Mouse (Mus musculus) ZHBTc4 (cell line): ENCODE results near the gene Psmb5.
A peak's percentile ranks its signal among the peaks of the same experiment; 100 is the strongest.

ENCODE experiments used
- DNase-seq: peaks from one replicate; pipeline ENCODE4 v3.0.0-alpha.2; 2011; ENCODE audit warnings: low read depth, low spot score

The Psmb5 gene

DNA sequence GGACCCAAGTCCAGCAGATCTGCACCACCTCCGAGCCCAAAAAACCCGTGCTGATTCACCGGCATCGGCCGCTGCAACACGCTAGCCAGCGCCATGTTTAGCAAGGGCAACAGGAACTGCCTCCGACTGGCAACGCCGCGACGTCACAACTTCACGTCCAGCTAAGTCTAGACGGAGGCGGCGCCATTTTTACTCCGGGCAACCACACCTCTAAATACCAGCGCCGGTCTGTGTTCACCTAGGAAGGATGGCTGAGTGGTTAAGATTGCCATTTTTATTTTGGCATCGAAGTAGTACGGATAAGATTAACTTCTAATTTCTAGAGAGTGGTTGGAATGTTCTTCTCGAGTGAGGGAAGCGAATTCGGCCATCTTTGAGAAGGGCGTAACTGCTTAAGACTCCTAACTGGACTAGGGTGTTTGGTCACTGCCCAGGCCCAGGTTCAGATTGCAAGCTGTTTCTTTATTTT is at the start of gene Psmb5:
Gene Psmb5, minus strand, starts transcription at position 126 of the 469 bp plus-strand sequence.
- DNase-seq: peak; percentile 95

DNA sequence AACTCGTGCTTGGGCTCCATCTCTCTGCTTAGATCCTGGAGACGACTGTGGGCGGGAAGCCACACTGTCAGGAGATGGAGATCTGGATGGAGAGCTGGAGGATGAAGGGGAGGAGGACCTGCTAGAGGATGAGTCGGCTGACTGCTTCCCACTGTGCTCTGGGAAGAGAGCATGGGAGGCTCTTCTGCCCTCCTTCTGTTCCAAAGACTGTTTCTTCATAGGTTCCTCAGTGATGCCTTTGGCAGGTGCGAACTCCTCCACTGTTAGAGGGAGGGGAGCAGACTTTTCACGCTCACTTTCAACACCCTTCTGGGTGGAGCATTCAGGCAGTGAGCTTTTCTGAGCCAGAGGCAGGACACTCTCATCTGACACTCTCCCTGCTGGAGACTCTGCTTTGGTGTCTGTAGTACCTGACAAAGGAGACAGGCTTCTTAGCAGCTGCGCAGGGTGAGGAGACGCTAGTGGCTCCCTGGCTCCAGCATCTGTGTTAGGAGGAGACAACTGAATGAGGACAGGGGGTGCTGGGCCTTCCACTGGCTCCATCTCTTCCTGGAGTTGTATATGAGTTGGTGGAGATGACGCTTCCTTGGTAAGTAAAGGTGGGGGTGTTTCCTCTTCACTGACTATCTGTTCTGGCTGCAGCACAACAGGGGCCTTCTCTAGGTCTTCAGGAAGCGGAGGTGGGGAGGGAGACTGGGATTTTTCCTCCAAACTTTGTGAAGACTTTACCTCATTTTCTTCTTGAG is 46.8 kb upstream of the Psmb5 start:
- no peak for DNase-seq

DNA sequence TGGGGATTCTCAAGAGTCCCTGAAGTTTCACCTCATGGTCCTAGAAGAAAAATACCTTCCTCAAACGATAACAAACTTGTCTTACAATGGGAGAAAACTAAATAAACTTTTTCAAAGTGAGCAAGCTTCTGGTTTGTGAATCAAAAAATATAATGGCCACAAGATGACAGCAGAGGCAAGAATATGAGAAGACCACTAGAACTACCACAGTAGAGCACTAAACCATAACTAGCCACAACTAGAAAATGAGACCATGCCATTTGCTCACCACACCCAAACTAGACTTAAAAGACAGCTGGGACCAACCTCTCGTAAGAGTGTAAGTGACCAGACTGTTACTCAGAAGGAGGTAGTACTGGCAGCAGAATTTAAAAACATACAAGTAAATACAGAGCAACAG is 42.2 kb upstream of the Psmb5 start:
- DNase-seq: peak; percentile 67

DNA sequence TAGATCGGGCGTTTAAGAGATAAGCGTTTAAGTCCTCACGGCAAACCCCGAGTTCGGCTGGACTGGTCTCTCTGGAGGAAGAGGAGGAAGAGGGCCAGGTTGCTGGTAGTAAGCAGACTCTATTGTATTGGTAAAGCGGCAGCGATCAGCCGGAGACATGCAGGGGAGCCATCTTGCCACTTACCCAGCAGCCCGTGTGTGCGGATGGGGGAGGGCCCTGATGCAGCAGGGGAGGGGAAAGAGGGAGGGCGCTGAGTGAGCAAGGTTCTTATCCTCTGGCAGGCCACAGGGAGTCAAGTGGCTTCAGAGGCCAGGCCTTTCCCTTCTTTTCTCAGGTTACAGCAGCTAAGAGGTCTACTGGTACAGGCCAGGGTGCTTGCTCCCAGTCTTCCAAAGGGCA is 35.7 kb upstream of the Psmb5 start:
- peak; percentile 93 for DNase-seq

DNA sequence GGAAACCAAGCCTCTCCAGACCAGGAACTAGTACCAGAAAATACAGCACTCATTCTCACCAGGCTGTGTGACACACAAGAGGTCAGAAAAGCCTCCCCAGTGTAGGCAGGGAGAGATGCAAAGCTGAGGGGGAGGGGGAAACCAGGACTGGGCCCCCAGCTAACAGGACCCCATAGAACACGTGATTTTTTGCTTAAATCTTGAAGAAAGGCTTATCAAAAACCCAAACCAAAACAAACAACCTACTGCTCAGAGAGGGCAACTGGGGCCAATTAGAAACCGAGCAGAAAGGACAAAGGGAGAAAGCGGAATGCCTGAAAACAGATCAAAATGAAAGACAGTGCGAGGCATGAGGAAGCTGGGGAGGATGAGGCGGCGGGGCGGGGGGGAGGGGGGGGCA is 35.0 kb upstream of the Psmb5 start:
- no peak for DNase-seq

DNA sequence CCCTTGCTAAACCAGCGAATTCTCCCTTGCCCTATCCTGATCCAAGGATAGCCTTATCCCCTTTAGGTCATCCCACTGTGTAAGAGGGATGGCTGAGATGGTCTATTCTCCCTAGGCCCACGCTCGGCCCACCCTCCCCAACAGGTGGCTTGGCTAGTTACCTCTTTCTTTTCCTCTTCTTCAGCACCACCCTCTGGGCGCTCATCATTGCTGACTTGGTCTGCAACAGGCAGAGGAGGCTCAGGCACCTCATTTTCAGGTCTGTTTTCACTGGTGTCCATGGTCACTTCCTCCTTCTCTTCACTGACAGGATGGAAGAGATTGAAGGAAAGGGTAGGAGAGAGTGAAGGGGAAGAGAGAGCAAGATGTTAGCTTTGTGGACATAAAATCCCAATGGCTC is 33.7 kb upstream of the Psmb5 start:
- DNase-seq: no peak

DNA sequence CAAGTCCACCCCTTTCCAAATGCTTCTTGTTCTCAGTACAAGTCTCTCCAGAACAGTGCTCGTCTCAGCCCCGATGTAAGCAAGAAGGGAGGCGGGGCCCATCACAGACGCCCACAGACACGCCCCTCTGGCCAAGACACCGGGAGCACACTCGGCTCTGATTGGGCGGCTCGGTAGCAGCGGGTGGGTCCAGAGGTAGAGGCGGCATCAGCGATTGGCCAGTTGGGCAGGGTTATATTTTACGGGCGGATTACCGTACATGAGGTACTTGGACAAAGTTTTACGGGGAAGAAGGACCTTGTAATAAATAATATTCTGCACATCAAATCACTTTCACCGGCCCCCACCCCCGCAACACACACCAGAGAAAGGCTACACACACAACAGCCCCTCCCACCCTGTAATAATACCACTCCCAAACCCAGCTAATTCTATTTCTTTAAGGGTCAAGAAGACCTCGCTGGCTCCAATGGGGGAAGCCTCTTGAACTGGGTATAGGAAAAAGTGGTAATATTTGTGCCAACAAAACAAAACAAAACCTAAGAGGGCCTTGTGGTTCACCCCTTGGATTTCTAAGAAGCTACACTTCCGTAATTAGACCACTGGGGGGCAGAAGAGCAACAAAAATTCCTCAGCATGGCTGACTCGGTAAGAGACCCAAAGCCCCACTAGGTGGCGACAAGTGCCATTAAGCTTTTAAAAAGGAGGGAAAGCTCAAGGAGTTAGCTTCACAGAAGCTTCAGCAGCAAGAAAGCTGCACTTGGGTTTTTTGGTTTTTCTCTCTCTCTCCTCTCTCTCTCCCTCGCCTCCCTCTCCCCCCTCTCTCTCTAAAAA is 33.0 kb upstream of the Psmb5 start:
- peak; percentile 95 for DNase-seq

DNA sequence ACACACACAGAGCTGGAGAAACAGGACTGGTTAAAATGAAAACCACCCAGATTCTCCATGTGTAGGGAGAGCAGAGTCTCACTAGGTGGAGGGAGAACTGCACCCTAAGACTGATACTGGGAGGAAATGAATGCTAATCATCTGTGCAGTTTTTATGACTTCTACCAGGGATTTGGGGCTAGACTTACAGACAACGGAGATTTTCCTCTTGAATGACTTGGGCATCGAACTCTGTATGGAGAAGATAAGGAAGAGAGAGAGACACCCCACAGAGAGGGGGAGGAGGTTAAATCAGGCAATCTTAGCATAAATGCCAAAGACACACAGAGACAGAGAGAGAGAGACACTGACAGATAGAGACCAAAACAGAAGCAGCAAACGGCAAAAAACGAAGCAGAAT is 30.1 kb upstream of the Psmb5 start:
- no peak for DNase-seq

DNA sequence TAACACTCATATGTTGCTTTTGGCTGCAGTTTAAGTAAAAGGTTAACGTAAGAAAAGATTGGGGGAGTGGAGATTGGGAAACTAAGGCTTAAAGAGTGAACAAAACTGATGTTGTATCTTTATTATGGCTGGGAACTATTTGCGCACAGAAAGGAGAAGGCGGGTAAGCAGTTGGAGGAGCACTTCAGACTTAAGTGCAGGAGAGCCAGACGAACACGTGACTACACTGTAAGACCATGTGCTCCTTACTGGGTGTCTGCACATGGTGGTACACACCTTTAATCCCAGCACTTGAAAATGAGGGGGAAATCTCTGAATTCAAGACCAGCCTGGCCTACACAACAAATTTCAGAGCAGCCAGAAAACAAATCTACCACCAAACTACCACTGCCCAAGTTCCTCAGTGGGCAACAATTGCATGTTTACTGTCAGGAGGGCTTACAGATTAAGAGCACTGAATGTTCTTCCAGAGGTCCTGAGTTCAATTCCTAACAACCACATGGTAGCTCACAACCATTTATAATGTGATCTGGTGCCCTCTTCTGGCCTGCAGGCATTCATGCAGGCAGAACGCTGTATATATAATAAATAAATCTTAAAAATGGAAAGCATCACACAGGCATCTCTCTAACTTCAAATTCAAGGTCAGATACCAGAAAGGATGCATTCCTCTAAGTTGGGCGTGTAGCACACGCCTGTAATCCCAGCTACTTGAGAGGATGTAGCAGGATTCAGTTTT is 29.2 kb upstream of the Psmb5 start:
- DNase-seq: no peak

DNA sequence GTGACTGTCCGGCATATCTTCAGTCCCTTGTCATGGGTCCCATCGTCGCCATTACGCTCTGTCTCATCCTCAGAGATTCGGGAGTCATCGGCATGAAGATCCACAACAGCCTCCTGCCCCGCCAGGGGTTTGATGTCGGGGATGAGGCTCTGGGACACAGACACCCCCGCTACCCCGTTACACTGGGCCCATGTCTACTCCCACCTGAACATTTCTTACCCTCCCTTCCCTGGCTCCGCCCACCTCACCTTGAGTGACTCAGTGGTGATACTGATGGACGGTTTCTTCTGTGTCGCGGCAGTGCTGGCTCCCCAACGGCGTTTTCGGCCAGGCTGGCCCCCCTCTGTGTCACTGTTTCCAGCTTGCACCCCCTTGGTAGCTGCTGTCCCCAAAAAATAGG is 28.6 kb upstream of the Psmb5 start:
- no peak for DNase-seq

DNA sequence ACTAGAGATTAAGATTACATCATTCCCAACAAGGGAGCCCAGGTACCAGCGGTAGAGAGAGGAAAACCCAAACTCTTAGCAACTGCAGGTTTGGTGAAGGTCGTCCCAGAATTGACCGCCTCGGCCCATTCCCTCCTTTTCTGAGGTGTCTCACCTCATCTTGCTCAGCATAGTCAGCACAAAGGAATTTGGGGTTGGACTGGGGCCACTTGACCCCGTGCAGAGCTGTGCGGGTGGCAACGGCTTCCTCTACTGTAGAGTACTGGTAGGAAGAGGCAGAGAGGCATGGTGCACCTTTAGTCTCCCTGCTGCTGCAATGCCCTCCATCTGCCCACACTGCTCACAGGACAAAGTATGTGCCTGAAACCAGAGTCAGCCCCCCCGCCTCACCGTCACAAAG is 26.5 kb upstream of the Psmb5 start:
- DNase-seq: no peak

DNA sequence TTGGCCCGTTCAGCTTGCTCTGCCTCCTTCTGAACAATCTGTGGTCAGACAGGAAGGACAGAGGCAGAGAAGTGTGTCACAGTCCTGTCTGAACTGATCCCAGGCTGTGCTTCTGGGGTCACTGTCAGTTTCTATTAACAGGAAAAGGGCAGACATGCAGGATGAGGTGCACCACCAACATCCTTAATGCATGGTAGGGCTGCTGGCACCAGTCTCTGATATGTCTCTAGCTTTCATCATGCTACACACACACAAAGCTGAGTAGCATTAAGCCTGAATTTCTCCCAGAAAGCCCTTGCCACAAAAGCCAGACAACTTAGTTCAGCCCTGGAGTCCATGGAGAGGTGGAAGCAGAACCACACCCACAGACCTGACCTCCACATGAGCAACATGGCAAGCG is 25.2 kb upstream of the Psmb5 start:
- DNase-seq: no peak

DNA sequence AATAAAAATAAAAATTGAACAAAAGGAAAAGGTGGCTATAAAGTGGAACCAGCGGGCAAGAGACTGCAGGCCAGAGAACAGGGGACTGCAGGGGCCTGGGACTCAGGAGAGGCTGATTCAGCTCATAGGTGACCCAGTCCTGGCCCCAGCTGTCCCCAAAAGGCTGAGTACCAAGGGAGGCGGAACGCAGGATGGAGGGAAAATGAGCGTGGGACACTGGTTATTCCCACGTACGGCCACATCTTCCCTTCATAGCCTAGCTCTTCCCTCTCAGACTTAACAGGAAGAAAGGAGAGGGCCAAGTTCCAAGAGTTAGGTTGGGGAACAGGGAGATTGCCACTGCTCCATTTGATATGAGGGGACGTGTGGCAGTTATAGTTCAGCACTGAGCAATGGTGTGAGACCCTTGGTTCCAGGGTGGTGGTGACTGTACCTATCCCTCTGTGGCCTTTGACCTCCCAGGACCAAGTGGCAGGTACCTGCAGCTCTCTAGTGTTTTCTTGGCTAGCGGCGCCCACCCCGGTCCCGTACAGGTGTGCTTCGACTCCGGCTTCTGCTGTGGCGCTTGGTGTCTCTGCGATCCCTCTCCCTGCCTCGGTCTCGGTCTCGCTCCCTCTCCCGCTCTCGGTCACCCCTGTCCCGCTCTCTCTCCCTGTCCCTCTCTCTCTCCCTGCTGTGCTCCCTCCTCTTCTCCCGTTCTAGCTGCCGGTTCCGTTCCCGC is 24.6 kb upstream of the Psmb5 start:
- DNase-seq: no peak

DNA sequence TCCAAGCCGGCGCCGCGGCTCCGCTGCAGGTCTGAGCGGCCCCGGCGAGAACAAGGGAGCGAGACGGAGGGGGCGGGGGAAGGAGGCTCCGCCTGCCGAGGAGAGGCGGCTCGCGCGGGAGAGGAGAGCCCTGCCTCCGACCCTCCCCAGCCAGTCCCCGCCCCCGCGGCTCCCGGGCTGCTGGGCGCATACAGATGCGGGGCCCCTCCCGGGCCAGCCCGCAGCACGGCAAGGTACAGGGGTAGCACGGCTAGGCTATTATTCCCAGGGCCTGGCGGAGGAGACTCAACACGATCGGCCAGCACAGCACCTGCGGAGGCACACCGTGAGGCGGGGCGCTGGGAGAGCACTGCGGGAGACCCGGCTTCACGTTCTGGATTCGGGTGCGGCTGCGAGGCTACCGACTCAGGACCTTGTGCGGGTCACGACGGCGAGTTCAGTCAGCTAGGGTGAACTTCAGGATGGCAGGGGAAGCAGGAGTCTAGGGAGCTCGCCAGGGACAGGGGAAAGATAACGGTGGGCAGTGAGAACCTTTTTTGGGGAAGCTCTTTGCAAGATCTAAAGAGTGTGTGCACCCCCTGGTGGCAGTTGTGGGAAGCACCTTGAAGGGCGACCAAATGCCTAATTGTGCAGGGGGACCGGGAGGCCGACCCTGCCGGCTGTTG is 23.6 kb upstream of the Psmb5 start, which contains the start of gene Cdh24:
Gene Cdh24, minus strand, starts transcription at position 60 of the 665 bp plus-strand sequence.
- peak; percentile 91 for DNase-seq

DNA sequence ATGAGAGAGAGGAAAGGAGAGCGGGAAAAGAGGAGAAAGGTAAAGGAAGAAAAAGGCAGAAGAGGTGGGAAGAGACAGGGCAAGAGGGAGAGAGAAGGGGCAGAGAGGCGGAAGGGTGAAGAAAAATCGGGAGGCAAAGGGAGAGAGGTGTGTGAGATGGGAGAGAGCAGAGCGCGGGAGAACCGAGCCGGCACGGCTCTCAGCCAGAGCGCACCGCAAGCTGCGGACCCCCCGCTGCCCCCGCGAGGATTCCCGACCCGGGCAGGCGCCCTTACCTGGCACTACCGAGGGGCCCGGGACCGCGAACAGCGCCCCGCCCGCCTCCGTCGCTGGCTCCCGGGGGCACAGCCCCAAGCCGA is 23.1 kb upstream of the Psmb5 start, which contains the start of gene Gm17606:
Gene Gm17606, plus strand, starts transcription at position 7 of the 359 bp plus-strand sequence.
- no peak for DNase-seq

DNA sequence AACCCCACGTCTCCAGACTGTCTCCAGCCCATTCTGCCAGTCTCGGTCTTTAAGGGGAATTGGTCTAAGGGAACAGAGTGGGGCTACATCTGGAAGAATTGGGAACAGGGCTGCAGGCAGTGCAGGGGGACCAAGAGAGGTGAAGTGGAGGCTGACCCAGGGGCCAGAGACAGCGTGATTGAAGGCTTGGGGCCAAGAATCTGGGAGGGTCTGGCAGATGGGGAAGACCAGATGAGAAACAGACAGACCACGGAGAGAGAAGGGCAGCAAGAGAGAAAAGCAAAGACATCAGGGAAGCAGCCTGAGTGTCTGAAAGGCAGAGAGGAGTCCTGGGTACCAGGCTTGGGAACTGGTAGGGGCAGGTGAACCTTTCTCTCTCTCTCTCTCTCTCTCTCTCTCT is 22.3 kb upstream of the Psmb5 start:
- DNase-seq: no peak

DNA sequence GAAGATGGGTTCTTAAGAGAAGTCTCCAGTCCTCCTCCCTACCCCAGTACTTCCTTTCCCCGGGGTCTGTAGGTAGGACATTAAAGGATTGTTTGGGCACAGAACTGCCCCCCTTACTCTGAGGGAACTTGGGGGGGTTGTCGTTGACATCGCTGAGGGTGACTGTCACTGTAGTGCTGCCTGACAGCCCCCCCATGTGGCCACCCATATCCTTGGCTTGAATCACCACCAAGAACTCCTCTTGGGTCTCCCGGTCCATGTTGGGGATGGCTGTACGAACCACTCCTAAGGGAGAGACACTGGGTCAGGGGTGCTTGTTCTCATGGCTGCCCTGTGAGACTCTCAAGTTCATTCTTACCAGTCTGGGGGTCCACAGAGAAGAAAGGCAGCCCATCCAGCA is 20.4 kb upstream of the Psmb5 start:
- no peak for DNase-seq

DNA sequence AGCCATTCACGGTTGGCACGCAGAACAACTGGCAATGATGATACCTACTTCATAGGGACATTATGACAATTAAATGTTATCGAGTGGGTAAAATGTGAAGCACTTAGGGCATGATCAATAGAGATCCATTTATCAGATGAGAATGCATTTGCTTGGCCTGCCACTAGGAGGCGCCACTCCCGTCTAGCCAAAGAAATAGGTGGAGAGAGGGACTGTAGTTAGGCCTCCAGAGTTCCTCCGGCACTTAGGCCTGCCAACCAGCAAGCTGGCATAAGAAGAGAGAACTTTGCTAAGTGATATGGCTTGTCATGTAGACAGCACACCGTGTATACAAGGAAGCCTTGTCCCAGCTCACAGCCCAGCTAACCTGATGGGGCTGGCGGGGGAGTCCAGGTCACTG is 19.1 kb upstream of the Psmb5 start:
- DNase-seq: peak; percentile 74

DNA sequence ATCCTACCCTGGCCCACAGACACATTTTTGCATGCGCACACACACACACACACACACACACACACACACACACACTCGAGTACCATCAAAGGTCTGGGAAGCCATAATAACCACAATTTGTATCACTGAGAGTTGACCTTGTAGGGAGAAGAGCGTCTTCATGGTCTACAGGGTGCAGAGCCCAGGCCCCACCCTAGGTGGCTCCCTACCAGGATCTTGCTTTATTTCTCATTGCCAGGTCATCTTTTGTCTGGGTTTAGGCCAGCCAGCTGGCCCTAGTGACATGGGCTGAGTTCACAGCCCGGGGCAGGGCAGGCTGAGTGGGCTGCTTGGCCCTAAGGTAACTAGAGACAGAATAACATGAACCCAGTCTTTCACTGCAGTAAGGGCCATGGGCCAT is 16.4 kb upstream of the Psmb5 start:
- no peak for DNase-seq

DNA sequence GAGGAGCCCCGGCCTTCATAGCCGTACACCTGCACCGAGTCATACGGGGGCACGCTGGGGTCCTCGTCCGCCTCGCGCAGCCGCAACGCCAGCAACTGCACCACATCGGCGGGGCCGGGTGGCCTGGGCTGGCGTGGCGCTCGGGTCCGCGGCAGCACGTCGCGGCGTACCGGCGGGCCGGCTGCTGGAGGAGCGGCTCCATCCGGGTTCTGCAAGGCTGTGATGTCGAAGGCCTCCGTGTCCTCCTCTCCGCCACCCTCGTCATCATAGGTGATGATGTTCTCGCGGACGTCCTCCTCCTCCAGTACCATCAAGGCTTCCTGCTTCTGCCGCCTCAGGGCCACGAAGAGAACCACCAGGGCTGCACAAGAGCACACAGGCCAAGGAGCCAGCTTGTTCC is 14.4 kb upstream of the Psmb5 start:
- DNase-seq: peak; percentile 59

DNA sequence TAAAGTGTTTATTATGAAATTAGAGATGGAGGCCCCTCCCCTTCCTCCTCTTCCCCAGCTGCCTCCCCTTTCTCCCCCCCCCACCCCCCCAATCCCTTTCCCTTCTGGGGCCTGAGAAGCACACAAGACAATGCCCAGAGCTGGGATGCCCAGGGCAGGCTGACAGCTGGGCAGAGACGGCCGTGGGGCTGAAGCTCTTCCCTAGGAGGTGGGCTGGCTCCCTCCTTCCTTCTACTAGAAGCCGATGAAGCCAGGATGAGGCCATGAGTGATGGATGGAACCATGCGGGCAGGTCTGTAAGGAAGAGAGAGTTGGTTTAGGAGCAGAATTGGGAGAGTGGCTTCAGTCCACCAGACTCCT is 13.4 kb upstream of the Psmb5 start:
- DNase-seq: no peak
